Mouse (Mus musculus) stomach, embryonic 16.5 days (tissue): ENCODE data around the gene Map3k7cl. TPM values are rescaled to one million over a fixed set of nuclear protein-coding genes. Genes with fewer than 3 reads are reported as not detected.
A peak's percentile ranks its signal among the peaks of the same experiment; 100 is the strongest.

ENCODE experiments used
- ATAC-seq: fragments of 200-750 bp; cut with Nextera tagmentation; 2 replicates; pipeline ENCODE4 v1.8.0; 2017; ENCODE audit warnings: moderate number of reproducible peaks, moderate TSS enrichment; ENCODE audit not compliant: insufficient read depth, low FRiP score
- H3K27ac ChIP-seq: fragments of 300-500 bp; sonication (generic); 2 replicates; pipeline ENCODE4 v1.5.1; 2014; ENCODE audit warnings: low read length
- H3K27me3 ChIP-seq: fragments of 300-500 bp; sonication (generic); 2 replicates; pipeline ENCODE4 v1.6.1; 2014; ENCODE audit warnings: low read length, control low read depth, mixed read lengths; ENCODE audit not compliant: control insufficient read depth, insufficient read depth
- H3K36me3 ChIP-seq: fragments of 300-500 bp; sonication (generic); 2 replicates; pipeline ENCODE4 v1.6.1; 2014; ENCODE audit warnings: low read length; ENCODE audit not compliant: control insufficient read depth, insufficient read depth
- H3K4me1 ChIP-seq: fragments of 300-500 bp; sonication (generic); 2 replicates; pipeline ENCODE4 v1.6.1; 2014; ENCODE audit warnings: low read length, control low read depth, mixed read lengths; ENCODE audit not compliant: control insufficient read depth, insufficient read depth
- H3K4me2 ChIP-seq: fragments of 300-500 bp; sonication (generic); 2 replicates; pipeline ENCODE4 v1.6.1; 2014; ENCODE audit warnings: low read depth, low read length, mixed read lengths
- H3K4me3 ChIP-seq: fragments of 300-500 bp; sonication (generic); replicated peaks from 2 replicates; pipeline ENCODE4 v1.5.1; 2014; ENCODE audit warnings: mild to moderate bottlenecking, low read length
- H3K9ac ChIP-seq: fragments of 300-500 bp; sonication (generic); 2 replicates; pipeline ENCODE4 v1.6.1; 2014; ENCODE audit warnings: low read length
- H3K9me3 ChIP-seq: fragments of 300-500 bp; sonication (generic); replicated peaks from 2 replicates; pipeline ENCODE4 v1.6.1; 2016; ENCODE audit warnings: low read length, control low read depth; ENCODE audit not compliant: control insufficient read depth
- WGBS: fragments of 180-500 bp; shearing (Covaris S2); extraction: QIAGEN DNeasy Blood & Tissue Kit; methylation state at CpG from one replicate; pipeline ENCODE4 v1.1.7; 2014; 5-methylcytosine and 5-hydroxymethylcytosine counted together
- polyA plus RNA-seq: library from polyadenylated mRNA; unstranded; fragments of >200 nt; fragmentation: Nextera tagmentation; extraction: Ambion mirVana; gene quantifications from 2 replicates; pipeline ENCODE4 v1.2.1, GENCODE M21; 2015

Map3k7cl gene
- polyA plus RNA-seq, 1 experiment from 2014 or later, result 0.59 TPM

DNA sequence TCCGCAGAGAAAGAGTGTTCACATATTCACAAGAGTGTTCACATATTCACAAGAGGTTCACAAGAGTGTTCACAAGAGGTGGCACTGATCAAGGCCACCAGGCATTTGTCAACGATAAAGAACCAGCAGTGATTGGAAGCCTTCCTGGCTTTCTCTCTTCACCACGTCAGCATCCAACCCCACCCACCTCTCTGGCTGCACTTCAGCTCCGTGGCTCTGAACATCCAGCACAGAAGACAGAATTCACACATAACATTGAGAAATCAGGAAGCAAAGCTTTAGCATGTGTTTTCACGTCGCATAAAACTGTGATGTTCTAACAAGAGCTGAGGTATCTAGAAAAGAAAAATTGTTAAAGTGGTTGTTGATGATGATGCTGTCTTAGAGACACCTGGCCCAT is 10.4 kb downstream of the Map3k7cl start:
- no peak overlapping the region for H3K9ac ChIP-seq
- H3K9me3 ChIP-seq, result no peaks in the 10 kb centered on the region
- no peaks in the 10 kb centered on the region for H3K27me3 ChIP-seq
- no peaks in the 10 kb centered on the region for H3K4me1 ChIP-seq
- H3K36me3 ChIP-seq, result no peaks in the 10 kb centered on the region
- no peak overlapping the region for H3K4me2 ChIP-seq
- H3K4me3 ChIP-seq, result no peak overlapping the region
- H3K27ac ChIP-seq, result no peak overlapping the region
- 66% methylated on average over 6 of the region's 6 CpGs for WGBS
- ATAC-seq, result no peak

DNA sequence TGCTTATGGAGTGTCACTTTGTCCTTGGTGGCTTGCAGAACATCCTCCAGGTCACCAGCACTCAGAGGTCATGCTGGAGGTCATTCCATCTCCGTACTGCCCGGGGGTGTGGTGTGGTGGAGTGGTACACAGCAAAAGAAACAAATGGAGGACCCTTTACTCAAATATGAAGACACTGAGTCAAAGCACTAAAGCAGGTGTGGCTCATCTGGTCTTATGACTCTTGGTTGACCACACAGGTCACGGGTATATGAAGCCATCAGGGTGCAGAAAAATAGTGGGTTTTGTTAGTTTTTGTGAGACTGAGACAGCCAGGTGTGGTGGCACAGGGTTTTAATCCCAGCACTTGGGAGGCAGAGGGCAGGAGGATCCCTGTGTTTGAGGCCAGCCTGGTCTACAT is 11.4 kb downstream of the Map3k7cl start:
- no peaks in the 10 kb centered on the region for H3K36me3 ChIP-seq
- H3K27me3 ChIP-seq, result no peaks in the 10 kb centered on the region
- no peak for ATAC-seq
- no peaks in the 10 kb centered on the region for H3K9me3 ChIP-seq
- no peak overlapping the region for H3K27ac ChIP-seq
- H3K4me3 ChIP-seq, result no peak overlapping the region
- no peaks in the 10 kb centered on the region for H3K4me1 ChIP-seq
- 70% methylated on average over 3 of the region's 3 CpGs for WGBS
- no peak overlapping the region for H3K9ac ChIP-seq
- no peak overlapping the region for H3K4me2 ChIP-seq

DNA sequence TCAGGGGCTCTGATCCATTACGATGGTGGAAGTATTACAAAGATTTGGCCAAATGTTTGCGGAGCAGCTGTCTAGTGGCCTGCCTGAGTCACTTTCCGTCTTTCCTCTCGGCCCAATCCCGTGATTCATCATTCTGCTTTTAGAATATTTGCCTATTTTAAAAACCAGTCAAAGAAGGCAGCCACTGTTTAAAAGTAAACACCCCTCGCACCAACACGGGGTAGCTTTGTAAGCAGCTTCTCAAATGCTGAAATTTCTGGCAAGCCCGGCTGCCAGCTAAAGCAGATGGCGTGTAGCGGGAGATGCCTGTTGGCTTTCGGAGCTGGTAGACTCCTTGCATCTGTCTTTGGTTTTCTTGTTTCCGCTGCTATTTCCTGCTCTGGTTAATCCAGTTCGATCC is 14.4 kb downstream of the Map3k7cl start:
- H3K9ac ChIP-seq, result no peak overlapping the region
- no peaks in the 10 kb centered on the region for H3K9me3 ChIP-seq
- WGBS, result 45% methylated on average over 13 of the region's 13 CpGs
- no peaks in the 10 kb centered on the region for H3K36me3 ChIP-seq
- ATAC-seq, result no peak
- peak overlapping the region; percentile 12; the same call in 1 of the 2 replicates for H3K4me2 ChIP-seq
- no peaks in the 10 kb centered on the region for H3K27me3 ChIP-seq
- H3K27ac ChIP-seq, result no peak overlapping the region
- no peaks in the 10 kb centered on the region for H3K4me1 ChIP-seq
- no peak overlapping the region for H3K4me3 ChIP-seq

DNA sequence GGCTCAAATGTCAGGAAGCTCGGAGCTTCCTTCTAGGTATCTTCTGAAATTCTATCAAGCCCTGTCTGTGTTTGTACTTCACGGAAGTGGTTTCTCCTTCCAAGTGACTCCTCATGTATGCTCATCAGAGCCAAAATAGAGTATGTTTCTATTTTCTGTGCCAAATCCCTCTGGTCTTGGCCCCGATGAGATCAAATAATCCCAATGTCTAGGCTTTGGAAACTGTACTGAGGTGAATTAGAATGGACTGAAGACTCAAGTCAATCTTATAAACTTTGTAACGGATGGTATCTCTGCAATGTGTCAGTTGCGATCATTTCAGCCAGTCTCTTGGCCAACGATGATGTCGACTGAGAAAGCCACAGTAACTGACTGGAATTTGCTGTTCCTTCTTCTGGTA is 15.1 kb downstream of the Map3k7cl start:
- H3K4me3 ChIP-seq, result no peak overlapping the region
- WGBS, result 77% methylated on average over 7 of the region's 7 CpGs
- H3K27ac ChIP-seq, result no peak overlapping the region
- H3K27me3 ChIP-seq, result no peaks in the 10 kb centered on the region
- no peaks in the 10 kb centered on the region for H3K4me1 ChIP-seq
- H3K9ac ChIP-seq, result no peak overlapping the region
- no peak for ATAC-seq
- H3K4me2 ChIP-seq, result no peak overlapping the region
- no peaks in the 10 kb centered on the region for H3K9me3 ChIP-seq
- no peaks in the 10 kb centered on the region for H3K36me3 ChIP-seq

DNA sequence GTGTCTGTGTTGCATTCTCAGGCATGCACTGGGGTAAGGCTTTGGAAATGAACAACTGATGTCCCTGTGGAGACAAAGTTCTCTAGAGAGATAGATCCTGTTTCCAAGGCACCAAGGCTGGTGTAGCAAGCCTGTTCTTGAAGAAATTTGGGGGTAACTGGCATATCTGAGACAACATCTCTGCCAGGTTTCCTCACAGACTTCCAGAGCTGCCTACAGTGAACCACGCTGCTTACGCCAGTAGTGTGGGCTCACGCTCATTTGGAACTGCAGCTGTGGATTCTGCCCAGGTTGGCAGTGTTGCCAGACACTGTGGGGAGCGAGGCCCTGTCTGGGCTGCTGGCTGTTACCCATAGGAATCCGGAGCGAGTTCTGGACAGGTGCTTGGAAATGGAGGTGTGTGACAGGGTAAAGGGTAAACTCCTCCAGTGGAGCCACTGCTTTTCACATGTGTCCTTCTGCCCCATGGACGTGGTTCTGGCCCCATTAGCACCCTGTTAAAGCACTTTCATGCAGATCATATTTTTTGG is 16.5 kb downstream of the Map3k7cl start:
- no peak for ATAC-seq
- no peaks in the 10 kb centered on the region for H3K9me3 ChIP-seq
- 90% methylated on average over 7 of the region's 7 CpGs for WGBS
- H3K27ac ChIP-seq, result no peak overlapping the region
- H3K4me2 ChIP-seq, result no peak overlapping the region
- no peak overlapping the region for H3K4me3 ChIP-seq
- H3K36me3 ChIP-seq, result no peaks in the 10 kb centered on the region
- H3K4me1 ChIP-seq, result no peaks in the 10 kb centered on the region
- H3K9ac ChIP-seq, result no peak overlapping the region
- H3K27me3 ChIP-seq, result no peaks in the 10 kb centered on the region

DNA sequence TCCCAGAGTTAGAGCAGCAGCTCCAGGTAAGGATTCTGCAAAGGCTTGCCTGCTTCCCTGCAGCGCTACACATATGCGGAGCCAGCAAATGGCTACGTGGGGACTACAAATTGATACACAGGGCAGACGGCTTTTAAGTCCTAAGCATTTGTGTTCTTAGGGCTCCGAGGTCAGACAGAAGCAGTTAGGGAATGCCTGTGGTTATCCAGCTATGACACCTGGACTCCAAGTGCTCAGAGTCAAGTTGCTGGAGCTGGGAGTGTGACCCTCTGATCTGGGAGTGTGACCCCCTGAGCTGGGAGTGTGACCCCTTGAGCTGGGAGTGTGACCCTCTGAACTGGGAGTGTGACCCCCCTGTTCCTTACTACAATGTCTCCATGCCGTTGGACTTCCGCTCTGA is 17.2 kb downstream of the Map3k7cl start:
- no peaks in the 10 kb centered on the region for H3K36me3 ChIP-seq
- H3K27ac ChIP-seq, result no peak overlapping the region
- WGBS, result 76% methylated on average over 7 of the region's 7 CpGs
- H3K9ac ChIP-seq, result no peak overlapping the region
- H3K4me2 ChIP-seq, result no peak overlapping the region
- H3K9me3 ChIP-seq, result no peaks in the 10 kb centered on the region
- no peak overlapping the region for H3K4me3 ChIP-seq
- no peaks in the 10 kb centered on the region for H3K4me1 ChIP-seq
- no peaks in the 10 kb centered on the region for H3K27me3 ChIP-seq
- ATAC-seq, result no peak

DNA sequence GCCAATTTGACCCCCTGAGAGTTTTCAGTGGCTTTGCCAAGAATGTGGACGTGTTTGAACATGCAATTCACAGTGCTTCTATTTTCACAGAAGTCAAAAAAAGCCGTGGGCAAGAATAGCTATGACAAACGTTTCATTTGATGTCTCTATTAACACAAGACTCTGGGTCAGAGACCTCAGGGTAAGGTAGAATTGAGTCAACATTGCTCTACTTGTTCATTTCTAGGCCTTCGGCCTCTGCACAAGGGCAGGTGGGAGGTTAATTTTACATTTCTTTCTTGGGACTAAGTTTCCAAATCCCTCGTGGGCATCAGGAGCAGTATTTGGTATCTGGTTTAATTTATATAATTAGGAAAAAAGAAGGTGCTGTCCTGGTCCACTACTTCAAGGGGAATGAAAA is 20.3 kb downstream of the Map3k7cl start:
- Histone ChIP-seq H3K4me2 (no peak overlapping the region), H3K9ac (no peak overlapping the region), H3K27me3 (no peaks in the 10 kb centered on the region), H3K4me1 (no peaks in the 10 kb centered on the region), H3K9me3 (no peaks in the 10 kb centered on the region), H3K27ac (no peak overlapping the region), H3K36me3 (no peaks in the 10 kb centered on the region), H3K4me3 (no peak overlapping the region)
- ATAC-seq, result no peak
- WGBS, result 53% methylated on average over 5 of the region's 5 CpGs

DNA sequence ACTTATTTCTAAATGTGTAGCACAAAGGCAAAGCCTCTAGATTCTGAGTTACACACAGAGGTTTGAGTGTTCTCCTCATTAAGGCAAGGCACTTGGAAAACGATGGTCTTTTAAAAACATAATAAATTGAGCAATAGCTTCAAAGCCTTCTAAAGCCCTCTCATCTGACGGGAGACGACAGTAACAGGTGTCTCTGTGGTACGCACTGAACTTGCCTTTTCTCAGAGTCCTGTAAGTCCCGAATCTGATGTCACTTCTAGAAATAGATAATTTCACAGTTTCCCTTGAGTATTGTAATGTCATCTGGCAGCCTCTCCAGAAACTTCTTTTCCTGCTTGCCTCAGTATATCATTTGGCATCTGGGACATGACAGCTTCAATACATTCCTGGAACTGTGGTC is 21.0 kb downstream of the Map3k7cl start:
- no peak for ATAC-seq

DNA sequence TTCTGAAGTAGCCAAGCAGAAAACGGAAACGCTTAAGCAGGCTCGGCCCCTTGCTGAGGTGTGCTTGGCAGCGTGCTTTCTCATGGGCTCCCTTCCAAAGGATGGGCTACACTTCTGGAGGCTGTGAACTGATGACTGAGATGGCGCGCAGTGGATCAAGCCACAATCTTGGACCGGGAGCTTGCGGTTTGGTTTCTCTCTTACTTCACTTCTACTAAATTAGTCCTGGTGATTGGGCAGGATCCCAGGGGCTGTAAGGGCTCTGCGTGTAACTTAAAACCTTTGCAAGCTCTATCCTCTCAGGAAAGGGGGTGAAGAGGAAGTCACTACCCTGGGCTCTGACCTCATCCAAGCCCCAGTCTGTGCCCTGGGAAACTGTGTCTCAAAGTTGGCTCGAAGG is 22.5 kb downstream of the Map3k7cl start:
- Histone ChIP-seq H3K4me1 (no peaks in the 10 kb centered on the region), H3K9ac (no peak overlapping the region), H3K4me2 (no peak overlapping the region), H3K4me3 (no peak overlapping the region), H3K27me3 (no peaks in the 10 kb centered on the region), H3K36me3 (no peaks in the 10 kb centered on the region), H3K9me3 (no peaks in the 10 kb centered on the region), H3K27ac (no peak overlapping the region)
- 69% methylated on average over 10 of the region's 10 CpGs for WGBS
- ATAC-seq, result no peak

More for the DNA sequence above, 21.0 kb downstream of the Map3k7cl start:
- WGBS, result 73% methylated on average over 5 of the region's 5 CpGs
- no peak overlapping the region for H3K9ac ChIP-seq
- no peaks in the 10 kb centered on the region for H3K9me3 ChIP-seq
- no peak overlapping the region for H3K4me3 ChIP-seq
- H3K27me3 ChIP-seq, result no peaks in the 10 kb centered on the region
- no peak overlapping the region for H3K4me2 ChIP-seq
- H3K36me3 ChIP-seq, result no peaks in the 10 kb centered on the region
- no peak overlapping the region for H3K27ac ChIP-seq
- H3K4me1 ChIP-seq, result no peaks in the 10 kb centered on the region

DNA sequence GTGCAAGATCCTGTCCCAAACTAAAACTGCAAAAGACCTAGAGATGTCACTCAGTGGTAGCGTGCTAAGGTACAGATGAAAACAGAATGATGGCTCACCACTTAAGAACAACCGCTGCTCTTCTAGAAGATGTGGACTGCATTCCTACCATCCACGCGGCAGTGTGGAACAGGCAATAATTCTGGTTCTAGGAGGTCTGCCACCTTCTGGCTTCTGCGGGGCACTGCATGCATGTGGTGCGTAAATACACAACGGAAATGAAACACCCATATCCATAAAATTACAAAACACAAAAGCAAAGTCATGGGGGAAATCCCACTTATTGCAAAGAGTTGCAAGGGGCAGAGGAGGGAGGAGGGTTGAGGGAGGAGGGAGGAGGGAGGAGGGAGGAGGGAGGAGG is 25.8 kb downstream of the Map3k7cl start:
- Histone ChIP-seq H3K36me3 (no peaks in the 10 kb centered on the region), H3K4me1 (no peaks in the 10 kb centered on the region), H3K27me3 (no peaks in the 10 kb centered on the region), H3K4me2 (no peak overlapping the region), H3K9ac (no peak overlapping the region), H3K4me3 (no peak overlapping the region), H3K9me3 (no peaks in the 10 kb centered on the region), H3K27ac (no peak overlapping the region)
- ATAC-seq, result no peak
- WGBS, result 87% methylated on average over 7 of the region's 7 CpGs
